Mouse (Mus musculus) intestine, embryonic 15.5 days (tissue): ENCODE results near the gene Sox18. TPM values are rescaled to one million over a fixed set of nuclear protein-coding genes. Genes with fewer than 3 reads are reported as not detected.

Experiments
- ATAC-seq: fragments of 200-750 bp; cut with Nextera tagmentation; 2 replicates; pipeline ENCODE4 v1.8.0; 2017; ENCODE audit warnings: moderate TSS enrichment, moderate library complexity
- H3K27ac ChIP-seq: fragments of 300-500 bp; sonication (generic); 2 replicates; pipeline ENCODE4 v1.5.1; 2015; ENCODE audit warnings: mild to moderate bottlenecking, inconsistent platforms
- H3K27me3 ChIP-seq: fragments of 300-500 bp; sonication (generic); replicated peaks from 2 replicates; pipeline ENCODE4 v1.6.1; 2015; ENCODE audit warnings: inconsistent platforms
- H3K36me3 ChIP-seq: fragments of 300-500 bp; sonication (generic); 2 replicates; pipeline ENCODE4 v1.6.1; 2015; ENCODE audit warnings: inconsistent platforms
- H3K4me1 ChIP-seq: fragments of 300-500 bp; sonication (generic); replicated peaks from 2 replicates; pipeline ENCODE4 v1.6.1; 2015; ENCODE audit warnings: inconsistent platforms
- H3K4me2 ChIP-seq: fragments of 300-500 bp; sonication (generic); replicated peaks from 2 replicates; pipeline ENCODE4 v1.6.1; 2015; ENCODE audit warnings: mild to moderate bottlenecking, inconsistent platforms
- H3K4me3 ChIP-seq: fragments of 300-500 bp; sonication (generic); replicated peaks from 2 replicates; pipeline ENCODE4 v1.5.1; 2015; ENCODE audit warnings: inconsistent platforms
- H3K9ac ChIP-seq: fragments of 300-500 bp; sonication (generic); 2 replicates; pipeline ENCODE4 v1.6.1; 2015; ENCODE audit warnings: inconsistent platforms
- H3K9me3 ChIP-seq: fragments of 300-500 bp; sonication (generic); 2 replicates; pipeline ENCODE4 v1.6.1; 2016; ENCODE audit warnings: inconsistent platforms
- WGBS: fragments of 180-500 bp; shearing (Covaris S2); methylation state at CpG from one replicate; pipeline ENCODE4 v1.1.7; 2015; 5-methylcytosine and 5-hydroxymethylcytosine counted together
- polyA plus RNA-seq: library from polyadenylated mRNA; unstranded; fragments of >200 nt; fragmentation: Nextera tagmentation; extraction: Ambion mirVana; gene quantifications from 2 replicates; pipeline ENCODE4 v1.2.1, GENCODE M21; 2015

The Sox18 gene
- polyA plus RNA-seq, 1 experiment from 2014 or later, result 28.0 TPM

DNA sequence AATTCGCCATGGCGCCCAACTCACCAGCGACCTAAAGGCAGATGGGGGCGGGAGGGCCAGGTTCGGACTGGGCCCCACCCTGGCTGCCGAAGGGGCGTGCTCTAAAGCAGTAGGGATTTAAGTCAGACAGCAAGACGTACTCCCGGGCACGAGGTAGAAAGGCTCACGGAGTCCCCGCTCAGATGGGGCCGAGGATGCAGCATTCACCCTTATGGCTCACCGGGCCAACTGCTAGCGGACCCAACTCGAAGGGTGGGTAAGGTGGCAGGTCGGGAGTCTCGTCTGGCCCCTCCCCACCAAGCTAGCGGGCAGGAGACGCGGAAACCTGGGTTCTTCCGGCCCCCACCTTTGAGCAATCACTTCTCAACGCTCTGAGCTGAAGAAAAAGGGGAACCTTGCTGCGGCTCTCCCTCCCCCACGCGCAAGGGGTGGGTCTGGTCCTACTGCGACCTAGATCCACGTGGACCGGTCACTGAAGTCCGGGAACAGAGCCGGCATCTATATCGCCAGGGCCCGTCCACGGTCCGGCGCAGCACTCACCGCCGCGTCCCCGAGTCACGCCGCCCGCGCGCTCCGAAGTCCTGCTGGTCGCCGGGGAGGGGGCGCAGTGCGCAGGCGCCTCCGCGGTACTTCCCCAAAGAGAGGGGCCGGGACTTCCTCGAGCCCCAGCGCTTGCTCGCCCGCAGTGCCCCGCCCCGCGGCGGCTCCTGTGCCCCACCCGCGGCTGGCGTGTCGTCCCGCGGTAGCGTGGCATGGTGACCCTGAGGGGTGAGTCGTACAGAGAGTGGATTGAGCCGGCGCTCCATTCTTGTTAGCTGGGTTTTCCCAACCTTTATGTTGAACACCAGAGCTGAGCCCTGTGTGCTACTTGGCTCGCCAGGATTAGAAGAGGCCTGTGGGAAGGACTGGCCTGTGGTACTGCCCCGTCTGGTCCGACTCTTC is 22.2 kb upstream of the Sox18 start, which contains the start of gene Rgs19:
TSS of gene Rgs19 (minus strand) at position 639 of the 942 bp plus-strand sequence.
- Histone ChIP-seq H3K4me1 (peaks cover 8% of the 10 kb centered on the region), H3K4me2 (peak within 1 kb of the TSS; percentile 95), H3K4me3 (peak within 1 kb of the TSS; percentile 65), H3K9ac (peak within 1 kb of the TSS; percentile 74), H3K9me3 (no peaks in the 10 kb centered on the region), H3K36me3 (no peaks in the 10 kb centered on the region), H3K27me3 (no peaks in the 10 kb centered on the region), H3K27ac (0 out of 2 replicates have a peak within 1 kb of the TSS, but pooled peaks have one; percentile 32)
- WGBS, result under 1% methylated on average over 75 of the region's 75 CpGs
- ATAC-seq, result peak; percentile 92

- Histone ChIP-seq H3K27me3 (no peaks in the 10 kb centered on the region), H3K36me3 (no peaks in the 10 kb centered on the region), H3K4me2 (peak overlapping the region; percentile 95; the same call in 1 of the 2 replicates), H3K9me3 (no peaks in the 10 kb centered on the region), H3K9ac (no peak overlapping the region), H3K27ac (no peak overlapping the region), H3K4me3 (0 out of 2 replicates have a peak overlapping the region, but pooled peaks have one; percentile 65), H3K4me1 (peaks cover 8% of the 10 kb centered on the region)
- WGBS, result 94% methylated on average over 3 of the region's 3 CpGs
- no peak for ATAC-seq
Observed at GRCm38 (mm10) chr2:181692304-181692703, 20.9 kb upstream of the Sox18 start.

GRCm38 (mm10) chr2:181691571-181691970 is 20.1 kb upstream of the Sox18 start:
- Histone ChIP-seq H3K4me2 (no peak overlapping the region), H3K9me3 (no peaks in the 10 kb centered on the region), H3K36me3 (no peaks in the 10 kb centered on the region; the same call in 1 of the 2 replicates), H3K27me3 (no peaks in the 10 kb centered on the region), H3K4me3 (0 out of 2 replicates have a peak overlapping the region, but pooled peaks have one; percentile 3), H3K9ac (no peak overlapping the region), H3K4me1 (peaks cover 8% of the 10 kb centered on the region), H3K27ac (no peak overlapping the region)
- no peak for ATAC-seq
- 77% methylated on average over 4 of the region's 4 CpGs for WGBS

DNA sequence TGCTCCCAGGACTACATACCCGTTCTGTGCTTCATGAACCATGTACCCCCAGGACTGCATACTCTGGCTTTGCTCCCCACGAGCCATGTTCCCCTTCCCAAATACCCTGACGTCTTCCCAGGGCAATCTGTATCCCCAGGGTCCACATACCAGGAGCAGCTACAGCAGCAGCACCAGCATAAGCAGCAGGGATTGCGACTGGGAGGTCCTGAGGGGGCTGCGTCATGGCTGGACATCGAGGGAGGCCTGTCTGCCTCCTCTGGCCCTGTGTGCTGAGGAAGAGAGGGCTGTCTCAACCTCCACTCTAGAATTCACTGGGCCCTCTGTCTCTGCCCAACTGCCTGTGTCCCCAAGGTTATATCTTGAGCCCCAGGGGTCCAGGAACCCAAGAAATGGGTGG is 19.6 kb upstream of the Sox18 start:
- Histone ChIP-seq H3K9ac (no peak overlapping the region), H3K36me3 (no peaks in the 10 kb centered on the region; the same call in 1 of the 2 replicates), H3K9me3 (no peaks in the 10 kb centered on the region), H3K4me1 (peaks cover 8% of the 10 kb centered on the region), H3K27ac (no peak overlapping the region), H3K4me3 (0 out of 2 replicates have a peak overlapping the region, but pooled peaks have one; percentile 3), H3K27me3 (no peaks in the 10 kb centered on the region), H3K4me2 (no peak overlapping the region)
- 86% methylated on average over 6 of the region's 6 CpGs for WGBS
- ATAC-seq, result no peak

- 88% methylated on average over 10 of the region's 10 CpGs for WGBS
- Histone ChIP-seq H3K4me1 (peaks cover 8% of the 10 kb centered on the region), H3K9me3 (no peaks in the 10 kb centered on the region), H3K36me3 (no peaks in the 10 kb centered on the region; the same call in 1 of the 2 replicates), H3K4me3 (no peak overlapping the region), H3K9ac (no peak overlapping the region), H3K27ac (no peak overlapping the region), H3K4me2 (no peak overlapping the region), H3K27me3 (no peaks in the 10 kb centered on the region)
- no peak for ATAC-seq
Observed at GRCm38 (mm10) chr2:181689466-181690160, 18.2 kb upstream of the Sox18 start.

DNA sequence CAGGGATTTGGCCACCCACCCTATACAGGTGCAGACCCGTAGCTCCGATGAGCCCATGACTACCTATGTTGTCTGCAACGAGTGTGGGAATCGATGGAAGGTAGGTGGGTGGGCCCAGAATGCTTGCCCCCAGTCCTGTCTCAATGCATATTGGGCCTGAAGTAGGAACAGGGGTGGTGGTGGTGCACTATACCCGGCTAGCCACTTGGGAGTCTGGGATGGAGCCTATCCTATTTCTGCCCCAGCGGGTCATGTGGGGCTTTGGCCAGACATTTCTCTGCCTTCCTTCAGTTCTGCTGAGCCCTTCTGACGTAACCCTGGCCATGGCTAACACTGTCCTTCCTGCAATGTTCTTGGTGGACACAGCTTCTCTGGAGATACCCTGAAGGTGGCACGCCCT is 16.1 kb upstream of the Sox18 start:
- Histone ChIP-seq H3K4me3 (no peak overlapping the region), H3K27ac (no peak overlapping the region), H3K9me3 (no peaks in the 10 kb centered on the region), H3K27me3 (no peaks in the 10 kb centered on the region), H3K4me2 (no peak overlapping the region), H3K4me1 (peaks cover 2% of the 10 kb centered on the region), H3K36me3 (no peaks in the 10 kb centered on the region; the same call in 1 of the 2 replicates), H3K9ac (no peak overlapping the region)
- ATAC-seq, result no peak
- WGBS, result 93% methylated on average over 8 of the region's 8 CpGs

DNA sequence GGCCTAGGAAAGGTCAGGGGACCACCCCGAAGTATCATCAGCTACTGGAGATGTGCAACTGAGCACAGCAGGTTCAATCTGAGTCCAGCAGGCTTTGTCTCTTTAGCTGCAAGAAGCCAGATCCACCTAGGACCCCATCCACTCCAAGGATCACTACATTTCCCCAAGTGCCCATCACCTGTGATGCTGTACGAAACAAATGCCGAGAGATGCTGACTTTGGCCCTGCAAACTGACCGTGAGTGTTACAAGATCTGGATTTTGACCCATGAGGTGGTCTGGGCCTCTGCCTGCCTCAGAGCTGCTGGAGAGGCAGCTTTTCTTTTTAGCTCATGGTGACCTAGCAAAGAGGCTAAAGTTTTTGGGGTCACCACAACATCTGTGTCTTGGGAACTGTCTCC is 14.2 kb upstream of the Sox18 start:
- no peaks in the 10 kb centered on the region; the same call in 1 of the 2 replicates for H3K36me3 ChIP-seq
- no peak for ATAC-seq
- H3K27me3 ChIP-seq, result 0 out of 2 replicates have a peak, but pooled peaks cover 3% of the 10 kb centered on the region
- no peak overlapping the region for H3K9ac ChIP-seq
- no peaks in the 10 kb centered on the region for H3K9me3 ChIP-seq
- no peak overlapping the region for H3K4me2 ChIP-seq
- 90% methylated on average over 4 of the region's 4 CpGs for WGBS
- H3K4me1 ChIP-seq, result peaks cover 4% of the 10 kb centered on the region
- no peak overlapping the region for H3K4me3 ChIP-seq
- no peak overlapping the region for H3K27ac ChIP-seq

DNA sequence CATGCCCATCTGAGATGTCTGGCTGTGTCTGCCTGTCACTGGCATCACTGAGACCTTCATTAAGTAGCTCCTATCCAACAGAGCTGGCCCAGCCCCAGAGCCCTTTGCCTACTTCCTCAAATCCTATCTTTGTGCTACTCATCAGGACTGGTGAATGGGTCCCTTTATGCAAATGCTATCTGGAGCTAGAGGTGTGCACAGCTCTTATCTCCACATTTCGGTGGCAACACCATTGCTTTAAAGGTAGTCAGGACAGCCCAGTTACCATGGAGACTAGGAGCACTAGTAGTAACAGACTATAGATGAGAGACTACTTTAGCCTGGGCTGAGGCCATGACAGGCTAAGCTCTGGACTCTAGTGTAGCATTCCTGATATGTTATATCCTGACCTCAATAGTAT is 13.3 kb upstream of the Sox18 start:
- Histone ChIP-seq H3K9me3 (no peaks in the 10 kb centered on the region), H3K4me1 (peaks cover 5% of the 10 kb centered on the region; the same call in 1 of the 2 replicates), H3K36me3 (no peaks in the 10 kb centered on the region; the same call in 1 of the 2 replicates), H3K4me2 (no peak overlapping the region), H3K27me3 (0 out of 2 replicates have a peak, but pooled peaks cover 5% of the 10 kb centered on the region), H3K9ac (no peak overlapping the region), H3K27ac (no peak overlapping the region), H3K4me3 (no peak overlapping the region)
- no peak for ATAC-seq
- 73% methylated on average over 1 of the region's 1 CpGs for WGBS

GRCm38 (mm10) chr2:181683381-181683780 is 11.9 kb upstream of the Sox18 start:
- no peaks in the 10 kb centered on the region for H3K9me3 ChIP-seq
- H3K4me2 ChIP-seq, result no peak overlapping the region
- no peak for ATAC-seq
- no peak overlapping the region for H3K4me3 ChIP-seq
- H3K36me3 ChIP-seq, result no peaks in the 10 kb centered on the region; the same call in 1 of the 2 replicates
- peaks cover 9% of the 10 kb centered on the region; the same call in 1 of the 2 replicates for H3K4me1 ChIP-seq
- H3K9ac ChIP-seq, result no peak overlapping the region
- 0 out of 2 replicates have a peak, but pooled peaks cover 5% of the 10 kb centered on the region for H3K27me3 ChIP-seq
- no peak overlapping the region for H3K27ac ChIP-seq
- WGBS, result 65% methylated on average over 4 of the region's 4 CpGs

DNA sequence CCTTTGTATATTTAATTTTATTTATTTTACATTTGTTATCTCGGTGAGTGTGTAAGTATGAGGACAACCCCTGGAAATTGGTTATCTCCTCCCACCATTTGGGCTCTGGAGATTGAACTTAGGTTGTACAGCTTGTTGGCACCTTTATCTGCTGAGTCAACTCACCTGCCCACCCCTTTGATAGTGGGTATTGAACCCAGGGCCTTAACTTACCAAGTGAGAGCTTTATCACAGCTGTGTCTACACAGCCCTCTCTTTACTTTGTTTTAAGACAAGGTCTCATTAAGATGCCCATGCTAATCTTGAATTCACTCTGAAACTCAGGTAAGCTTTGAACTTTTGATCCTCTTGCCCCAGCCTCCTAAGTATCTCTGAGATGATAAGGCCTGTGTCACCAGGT is 10.5 kb upstream of the Sox18 start:
- Histone ChIP-seq H3K4me3 (no peak overlapping the region), H3K27ac (no peak overlapping the region), H3K9ac (no peak overlapping the region), H3K9me3 (no peaks in the 10 kb centered on the region), H3K4me2 (no peak overlapping the region), H3K36me3 (no peaks in the 10 kb centered on the region; the same call in 1 of the 2 replicates), H3K4me1 (peaks cover 9% of the 10 kb centered on the region; the same call in 1 of the 2 replicates), H3K27me3 (peaks cover 5% of the 10 kb centered on the region; the same call in 1 of the 2 replicates)
- 67% methylated on average over 1 of the region's 1 CpGs for WGBS
- ATAC-seq, result no peak

DNA sequence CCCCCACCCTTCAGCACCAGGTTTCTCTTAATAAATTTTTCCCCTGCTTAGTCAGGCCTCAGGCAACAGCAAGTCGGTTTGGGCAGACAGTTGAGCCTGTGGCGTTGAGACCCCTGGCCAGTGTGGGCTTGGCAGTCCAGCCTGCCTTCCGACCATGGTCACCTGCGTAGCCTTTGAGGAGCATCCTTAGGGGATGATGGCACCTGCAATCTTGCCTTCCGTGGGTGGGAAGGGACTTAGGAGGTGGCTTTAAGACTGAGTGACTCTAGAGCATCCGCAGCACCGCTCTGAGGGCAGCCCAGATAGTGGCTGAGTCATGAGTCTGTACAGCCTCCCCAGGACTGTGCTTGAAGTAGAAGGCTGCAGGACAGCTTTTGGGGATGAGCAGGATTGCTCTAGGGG is 9.3 kb upstream of the Sox18 start:
- H3K27me3 ChIP-seq, result peaks cover 5% of the 10 kb centered on the region; the same call in 1 of the 2 replicates
- peak overlapping the region; percentile 38; the same call in 1 of the 2 replicates for H3K27ac ChIP-seq
- peak overlapping the region; percentile 93 for H3K4me2 ChIP-seq
- WGBS, result 14% methylated on average over 7 of the region's 7 CpGs
- H3K36me3 ChIP-seq, result no peaks in the 10 kb centered on the region
- H3K4me1 ChIP-seq, result peaks cover 10% of the 10 kb centered on the region; the same call in 1 of the 2 replicates
- H3K9me3 ChIP-seq, result no peaks in the 10 kb centered on the region
- ATAC-seq, result peak; percentile 29
- H3K4me3 ChIP-seq, result peak overlapping the region; percentile 71
- H3K9ac ChIP-seq, result peak overlapping the region; percentile 83
